In the genomic region with DNA sequence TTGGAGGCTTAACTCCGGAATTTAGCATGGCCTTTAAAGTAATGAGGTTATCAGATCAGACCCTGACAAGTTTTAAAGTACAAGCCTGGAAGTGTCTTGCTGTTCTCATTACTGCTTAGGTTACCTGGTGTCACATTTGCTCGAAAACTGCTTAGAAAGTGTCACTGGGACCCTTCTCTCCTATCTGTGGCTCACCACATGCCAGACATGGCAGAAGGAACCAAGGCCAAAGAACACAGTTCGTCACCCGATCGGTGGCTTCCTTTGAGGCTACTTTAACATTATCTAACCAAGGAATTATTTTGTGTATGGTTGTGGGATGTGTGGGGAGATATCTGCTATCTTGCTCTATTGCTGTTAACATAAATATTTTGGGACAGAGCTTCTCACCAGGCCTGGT, we compare ENCODE assay signal across 24 mouse cellular contexts. TPM values are rescaled to one million over a fixed set of nuclear protein-coding genes. Genes with fewer than 3 reads are reported as not detected.
A peak's percentile ranks its signal among the peaks of the same experiment; 100 is the strongest.
DNase-seq lines count a peak whose midpoint lies in the region; ATAC-seq and TF ChIP-seq lines count a peak whose summit lies in the region.
"Had no signal": no experiment of that assay in that cellular context is flagged by ENCODE, and none has a peak within 500 bp of the region (broad histone marks: within the 10 kb centered on the region; RNA-seq: fewer than 3 reads in every experiment).

No protein-coding gene starts in this region.

- TF ChIP-seq CTCF in bone marrow macrophage, adult 2 months (IDR thresholded peaks at IDR 0.05; ENCODE audit: low read depth, low read length) = no peak

- H3K27ac ChIP-seq in heart, embryonic 16.5 days (ENCODE audit: low read length) = peak overlapping the region; percentile 49; the same call in 1 of the 2 replicates
- peak overlapping the region; percentile 15 for H3K27ac ChIP-seq in bone marrow macrophage, adult 2 months (ENCODE audit: insufficient read depth, low read depth, low read length)
- H3K27ac ChIP-seq: embryonic facial prominence, embryonic 10.5 days; forebrain, embryonic 10.5 days; hindbrain, embryonic 15.5 days; midbrain, embryonic 13.5 days; neural tube, embryonic 13.5 days had no signal

- no peak for ATAC-seq in heart, embryonic 16.5 days (replicated peaks; ENCODE audit: extremely low read depth, insufficient read depth, low FRiP score)
- ATAC-seq in megakaryocyte progenitor cell, adult 5-6 weeks (replicated peaks; ENCODE audit: poor library complexity) = peak; percentile 29; the same call in 1 of the 2 replicates
- ATAC-seq in activated CD4-positive, CD25-positive, alpha-beta regulatory T cell, adult 4 months = no peak
- ATAC-seq: forebrain, embryonic 16.5 days; midbrain, embryonic 13.5 days had no signal

- H3K9me3 ChIP-seq in heart, embryonic 16.5 days (replicated peaks; ENCODE audit: control insufficient read depth, low read length) = no peaks in the 10 kb centered on the region
- H3K9me3 ChIP-seq: embryonic facial prominence, embryonic 10.5 days; forebrain, embryonic 10.5 days; hindbrain, embryonic 15.5 days; midbrain, embryonic 13.5 days; neural tube, embryonic 13.5 days had no signal

- no peak overlapping the region for H3K4me3 ChIP-seq in heart, embryonic 16.5 days (ENCODE audit: low read length)
- no peak overlapping the region for H3K4me3 ChIP-seq in bone marrow macrophage, adult 2 months (ENCODE audit: insufficient read depth, low read length)
- H3K4me3 ChIP-seq: embryonic facial prominence, embryonic 10.5 days; forebrain, embryonic 10.5 days; hindbrain, embryonic 15.5 days; midbrain, embryonic 13.5 days; neural tube, embryonic 13.5 days had no signal

- peaks cover 64% of the 10 kb centered on the region for H3K4me1 ChIP-seq in heart, embryonic 16.5 days (ENCODE audit: control insufficient read depth, insufficient read depth, low read length)
- H3K4me1 ChIP-seq in bone marrow macrophage, adult 2 months (ENCODE audit: control insufficient read depth, insufficient read depth, low read length) = peaks cover 61% of the 10 kb centered on the region
- H3K4me1 ChIP-seq: hindbrain, embryonic 15.5 days; midbrain, embryonic 13.5 days had no signal

- H3K27me3 ChIP-seq in heart, embryonic 16.5 days (ENCODE audit: control insufficient read depth, insufficient read depth, low read length) = no peaks in the 10 kb centered on the region
- H3K27me3 ChIP-seq: hindbrain, embryonic 15.5 days; midbrain, embryonic 13.5 days; neural tube, embryonic 13.5 days had no signal

- H3K4me2 ChIP-seq in heart, embryonic 16.5 days (ENCODE audit: low read depth, low read length) = no peak overlapping the region
- H3K4me2 ChIP-seq: hindbrain, embryonic 15.5 days; midbrain, embryonic 13.5 days; neural tube, embryonic 13.5 days had no signal

- DNase-seq in heart, adult 18-20 months = no peak
- DNase-seq in ovary, adult 18-20 months (ENCODE audit: low spot score) = peak; percentile 25
- DNase-seq in ovary, postnatal 10 days (ENCODE audit: low spot score) = no peak
- no peak for DNase-seq in cerebellum, postnatal 4 days (ENCODE audit: low spot score in 2 of 2)
- DNase-seq: adrenal gland, postnatal 14 days; cerebellum, adult 9-10 months; gastrocnemius, postnatal 25 days; kidney, adult 11 months; kidney, postnatal 10 days had no signal

- H3K36me3 ChIP-seq in heart, embryonic 16.5 days (ENCODE audit: control insufficient read depth, insufficient read depth) = peaks cover 25% of the 10 kb centered on the region
- H3K36me3 ChIP-seq: embryonic facial prominence, embryonic 10.5 days; forebrain, embryonic 10.5 days; hindbrain, embryonic 15.5 days; midbrain, embryonic 13.5 days; neural tube, embryonic 13.5 days had no signal

- 47% methylated on average over 5 of the region's 5 CpGs for WGBS in heart, embryonic 16.5 days

- no peak overlapping the region for H3K9ac ChIP-seq in heart, embryonic 16.5 days (ENCODE audit: low read length)
- H3K9ac ChIP-seq: hindbrain, embryonic 15.5 days; midbrain, embryonic 13.5 days; neural tube, embryonic 13.5 days had no signal

- TF ChIP-seq POLR2A in bone marrow macrophage, adult 2 months (IDR thresholded peaks at IDR 0.05; ENCODE audit: borderline replicate concordance, low read depth, low read length) = no peak

RNA-seq across cellular contexts. Expression of a gene that starts 50.9 kb away (rescaled TPM):
- polyA plus RNA-seq in heart, embryonic 16.5 days (2015; fragmentation: Nextera tagmentation; extraction: Ambion mirVana) = 3.2 TPM in 2 replicates
- not detected for total RNA-seq in heart, adult 18-20 months (2021)
- 0.97 and 1.2 TPM in 2 replicates for polyA plus RNA-seq in bone marrow macrophage, adult 2 months (2012; ENCODE audit: insufficient read depth, insufficient read length, missing spikeins)
- 3.9 and 5.3 TPM in 2 replicates for total RNA-seq in megakaryocyte progenitor cell, adult 5-6 weeks (2015)
- total RNA-seq in megakaryocyte progenitor cell, adult 5-6 weeks (2017) = 6.4 and 6.5 TPM in 2 replicates
- 1 to 10 TPM; 1.7 TPM for polyA plus RNA-seq in activated CD4-positive, CD25-positive, alpha-beta regulatory T cell, adult 4 months (2017; shearing (Covaris generic))
- total RNA-seq: adrenal gland, postnatal 14 days; gastrocnemius, postnatal 25 days; layer of hippocampus, postnatal 14 days; left cerebral cortex, adult 8-10 months had no signal
- polyA plus RNA-seq: C2C12; liver, adult 2 months; small intestine, adult 2 months had no signal
